Mouse (Mus musculus) heart, postnatal 4 days (tissue): ENCODE measurements around the gene Gbf1. TPM values are rescaled to one million over a fixed set of nuclear protein-coding genes. Genes with fewer than 3 reads are reported as not detected.
A peak's percentile ranks its signal among the peaks of the same experiment; 100 is the strongest.
"Not testable (repeated sequence)": the region's sequence is repeated elsewhere in the genome, so short reads cannot be mapped to it uniquely, and the experiment has no call there.

Source experiments
- DNase-seq: peaks from one replicate; pipeline ENCODE4 v3.0.0; 2021
- total RNA-seq, 2 experiments: library from RNA; stranded (reverse); gene quantifications; 2 replicates each; pipeline ENCODE4 v1.2.3; 2021

Gbf1 gene
- total RNA-seq, 2 experiments from 2014 or later, result 57.6 to 58.3 TPM

- peak; percentile 27 for DNase-seq
These were observed 4.6 kb upstream of the Gbf1 start, which contains the start of gene Pitx3 for GRCm38 (mm10) chr19:46147511-46148371. Pitx3 (minus strand) TSS chr19:46148326.

DNA sequence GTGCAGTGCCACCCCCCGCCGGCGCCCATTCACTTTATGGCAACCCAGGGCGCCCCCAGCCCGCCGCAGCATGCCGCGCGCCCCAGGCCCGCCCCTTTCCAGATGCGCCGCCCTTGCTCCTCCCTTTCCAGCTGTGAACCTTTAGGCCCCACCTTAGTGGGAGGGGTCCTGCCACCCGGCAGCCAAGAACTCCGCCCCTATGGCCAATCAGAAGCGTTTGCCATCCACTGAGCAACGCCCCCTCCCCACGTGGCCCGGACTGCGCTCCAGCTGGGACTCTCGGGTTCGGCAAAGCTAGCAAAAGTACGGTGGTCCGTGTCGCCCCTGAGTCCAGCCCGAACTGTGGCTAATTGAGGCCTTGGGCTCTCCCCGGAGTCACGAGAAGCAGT, 3.9 kb upstream of the Gbf1 start:
- DNase-seq, result peak; percentile 90

- DNase-seq, result no peak
These were observed 3.2 kb upstream of the Gbf1 start for GRCm38 (mm10) chr19:46149091-46149490.

- DNase-seq, result no peak
These were observed 13.6 kb downstream of the Gbf1 start for GRCm38 (mm10) chr19:46165950-46166349.

DNA sequence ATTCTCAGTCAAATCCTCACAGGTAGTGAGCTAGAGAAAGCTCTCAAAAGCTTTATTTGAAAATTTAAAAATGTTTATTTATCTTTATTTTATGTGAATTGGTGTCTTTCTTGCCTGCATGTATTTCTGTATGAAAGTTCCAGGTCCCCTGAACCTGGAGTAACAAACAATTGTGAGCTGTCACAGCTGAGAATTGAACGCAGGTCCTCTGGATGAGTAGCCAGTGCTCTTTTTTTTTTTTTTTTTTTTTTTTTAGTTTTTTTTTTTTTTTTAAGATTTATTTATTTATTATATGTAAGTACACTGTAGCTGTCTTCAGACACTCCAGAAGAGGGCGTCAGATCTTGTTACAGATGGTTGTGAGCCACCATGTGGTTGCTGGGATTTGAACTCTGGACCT, 14.9 kb downstream of the Gbf1 start:
- DNase-seq, result not testable (repeated sequence)

DNA sequence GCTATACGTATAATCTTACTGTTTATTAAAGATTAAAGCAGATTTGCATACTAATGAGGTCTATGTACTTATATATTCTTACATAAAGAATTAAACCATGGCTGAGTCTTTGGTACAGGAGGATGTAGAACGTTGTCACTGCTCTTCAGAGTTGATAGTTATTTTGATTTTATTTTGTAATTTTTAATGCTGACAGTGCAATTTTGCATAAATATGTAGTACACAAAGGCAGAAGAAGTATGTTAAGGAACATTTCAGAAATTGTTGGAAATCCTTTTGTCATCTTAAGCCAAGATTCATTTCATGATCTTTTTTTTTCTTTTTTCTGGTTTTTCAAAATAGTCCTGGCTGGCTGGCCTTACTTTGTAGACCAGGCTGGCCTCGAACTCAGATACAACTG, 17.1 kb downstream of the Gbf1 start:
- no peak for DNase-seq

DNA sequence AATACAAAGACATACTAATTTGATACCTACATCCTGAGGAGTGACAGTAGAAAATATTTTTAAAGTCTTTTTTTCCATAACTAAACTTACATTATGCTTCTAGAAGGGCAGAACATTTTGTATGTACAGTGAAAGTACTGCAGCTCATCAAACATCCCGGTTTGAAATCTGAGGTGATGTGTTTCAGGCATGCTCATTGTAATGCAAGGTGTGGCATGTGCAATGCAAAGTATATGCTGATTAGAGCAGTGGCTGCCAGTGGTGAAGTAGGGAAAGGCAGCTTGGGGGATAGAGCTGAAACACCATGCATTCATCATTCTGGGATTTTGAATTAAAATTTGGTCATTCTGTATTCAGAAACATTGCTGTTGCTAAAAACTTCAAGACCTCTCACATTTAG, 17.6 kb downstream of the Gbf1 start:
- DNase-seq, result no peak

- DNase-seq, result no peak
These were observed 20.2 kb downstream of the Gbf1 start for GRCm38 (mm10) chr19:46172541-46172940.

- DNase-seq, result no peak
These were observed 22.9 kb downstream of the Gbf1 start for GRCm38 (mm10) chr19:46175173-46175572.

DNA sequence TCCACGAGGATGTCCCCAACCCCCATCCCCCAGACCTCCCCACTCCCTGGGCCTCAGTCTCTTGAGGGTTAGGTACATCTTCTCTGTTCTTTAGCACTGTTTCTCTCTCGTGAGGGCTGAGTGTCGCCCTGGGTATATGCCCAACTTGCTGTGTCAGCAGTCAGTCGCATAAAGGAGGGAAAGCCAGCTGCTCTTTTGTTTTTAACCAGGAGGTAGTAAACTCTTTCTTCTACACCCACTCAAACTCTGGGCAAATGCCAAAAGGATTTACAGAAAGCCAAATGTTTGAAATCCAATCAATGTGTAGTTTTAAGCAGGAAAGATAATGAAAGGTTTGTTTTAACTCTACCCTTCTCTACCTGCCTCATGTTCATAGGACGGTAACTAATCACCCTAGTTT, 24.7 kb downstream of the Gbf1 start:
- DNase-seq, result no peak

DNA sequence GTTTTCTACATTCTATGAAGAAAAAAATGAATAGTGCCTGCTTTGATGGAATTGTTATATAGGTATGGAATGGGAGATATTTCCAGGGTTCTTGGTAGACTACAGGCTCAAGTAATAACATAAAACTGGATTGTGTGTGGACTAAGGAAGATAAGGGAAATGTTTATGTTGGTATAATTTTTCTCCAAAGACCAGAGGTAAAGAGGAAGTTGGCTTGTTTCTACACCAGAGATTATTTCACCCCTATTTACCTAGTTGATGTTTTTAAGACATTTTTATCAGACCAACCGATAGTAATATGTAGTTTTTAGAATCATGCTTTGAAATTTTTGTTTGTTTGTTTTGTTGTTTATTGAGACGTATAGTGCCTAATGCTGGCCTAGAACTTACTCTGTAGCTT, 28.0 kb downstream of the Gbf1 start:
- DNase-seq, result no peak

DNA sequence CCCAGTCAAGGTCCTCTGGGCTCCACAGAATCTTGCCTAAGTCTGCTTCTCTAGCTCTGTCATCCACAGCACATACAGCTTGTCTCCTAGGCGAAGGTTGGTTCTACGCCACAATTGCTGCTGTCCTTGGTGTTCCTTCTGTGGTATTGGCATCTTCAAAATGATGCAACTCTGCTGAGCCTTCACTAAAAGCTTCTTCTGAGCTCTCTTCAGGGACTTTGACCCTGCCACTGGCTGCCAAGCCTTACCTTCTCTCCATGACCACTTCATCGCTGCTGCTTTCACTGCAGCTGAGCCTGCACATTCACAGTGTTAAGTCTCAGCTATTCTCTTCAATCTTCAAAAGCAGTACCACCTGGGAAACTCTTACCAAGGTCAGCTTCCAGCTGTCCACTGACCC, 29.9 kb downstream of the Gbf1 start:
- no peak for DNase-seq

GRCm38 (mm10) chr19:46186611-46187010, 34.3 kb downstream of the Gbf1 start:
- DNase-seq, result peak; percentile 14

DNA sequence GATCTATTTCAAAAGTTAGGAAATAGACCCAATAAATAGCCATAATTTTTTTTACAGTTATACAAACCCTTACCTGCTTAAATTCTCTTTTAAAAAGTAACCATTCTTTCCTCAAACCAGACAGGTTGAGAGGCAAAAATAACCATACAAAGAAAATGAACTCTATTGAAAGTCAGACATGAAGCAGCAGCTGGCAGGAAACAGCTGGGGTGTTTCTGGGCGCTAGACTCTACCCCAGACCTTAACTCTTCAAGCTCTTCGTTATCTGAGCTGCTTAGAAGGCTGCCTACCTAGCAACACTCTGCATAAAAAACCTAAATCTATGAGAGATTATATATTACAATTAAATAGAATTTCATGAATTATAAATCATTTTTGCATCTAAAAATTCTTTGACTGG, 34.9 kb downstream of the Gbf1 start:
- no peak for DNase-seq

DNA sequence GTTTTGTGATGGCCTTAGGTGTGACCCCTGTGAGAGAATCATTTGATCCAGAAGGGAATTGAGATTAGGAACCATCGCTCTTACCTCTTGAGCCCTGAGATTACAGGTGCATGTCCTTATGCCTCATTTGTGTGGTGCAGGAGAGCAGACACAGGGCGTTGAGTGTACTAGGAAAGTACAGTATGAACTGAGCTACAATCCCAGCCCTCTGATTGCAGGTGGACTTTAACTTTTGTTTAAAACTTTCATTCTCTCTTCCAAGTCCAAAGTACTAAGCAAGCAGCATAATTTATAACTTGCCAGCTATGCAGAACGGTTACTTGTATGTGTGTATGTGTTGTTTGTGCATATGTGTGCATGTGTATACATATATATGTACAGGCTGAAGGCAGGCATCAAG, 46.0 kb downstream of the Gbf1 start:
- DNase-seq, result no peak

DNA sequence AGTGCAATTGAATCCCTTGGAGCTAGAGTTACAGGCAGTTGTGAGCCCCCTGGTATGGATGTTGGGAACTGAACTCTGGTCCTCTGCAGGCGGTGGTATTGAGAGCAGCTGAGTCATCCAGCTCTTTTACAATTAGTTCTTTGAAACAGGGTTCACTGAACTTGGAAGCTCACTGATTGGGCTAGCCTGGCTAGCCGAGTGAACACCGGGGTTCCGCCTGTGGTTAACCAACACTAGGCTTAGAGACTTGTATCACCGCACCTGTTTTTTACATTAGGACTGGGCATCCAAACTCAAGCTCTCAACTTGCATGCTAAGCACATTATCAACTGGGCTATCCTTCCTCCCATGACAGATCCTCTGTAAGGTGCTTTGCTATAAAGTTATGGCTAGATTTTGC, 46.6 kb downstream of the Gbf1 start:
- no peak for DNase-seq

DNA sequence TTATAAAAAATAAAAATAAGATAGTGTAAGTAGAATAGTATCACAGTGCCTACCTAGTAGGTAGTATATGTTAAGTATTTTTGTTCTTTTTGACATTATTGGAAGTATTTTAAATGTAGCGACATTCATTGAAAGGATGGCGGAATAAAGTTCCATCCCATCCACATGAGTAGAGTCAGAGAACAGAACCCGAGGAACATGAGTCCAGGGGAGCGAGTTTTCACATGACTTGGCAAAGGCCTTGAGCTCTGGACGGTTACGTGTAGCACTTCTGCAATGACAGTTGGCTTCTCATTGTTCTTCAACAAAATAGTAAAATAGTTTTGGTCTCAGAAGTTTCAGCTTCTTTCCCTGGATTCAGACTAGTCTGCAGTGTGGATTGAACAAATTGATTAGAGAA, 51.9 kb downstream of the Gbf1 start:
- no peak for DNase-seq

GRCm38 (mm10) chr19:46205680-46206079, 53.4 kb downstream of the Gbf1 start:
- DNase-seq, result no peak

- DNase-seq, result no peak
These were observed 58.6 kb downstream of the Gbf1 start for GRCm38 (mm10) chr19:46210951-46211350.

DNA sequence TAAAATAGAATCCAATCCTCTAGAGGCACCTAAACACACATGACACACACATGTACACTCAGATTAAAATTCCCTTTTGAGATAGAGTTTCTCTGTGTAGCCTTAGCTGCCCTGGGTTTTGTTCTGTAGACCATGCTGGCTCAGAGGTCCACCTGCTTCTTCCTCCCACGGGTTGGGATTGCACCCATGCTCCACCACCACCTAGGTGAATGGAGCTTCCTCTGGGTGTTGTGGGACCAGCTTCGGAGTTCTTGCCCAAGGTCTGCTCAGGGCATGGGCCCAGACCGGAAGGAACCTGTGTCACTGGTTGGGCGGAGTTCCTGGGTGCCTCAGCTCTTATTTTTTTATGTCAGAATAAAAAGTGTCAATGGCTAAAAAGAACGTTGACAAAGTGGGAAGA, 62.2 kb downstream of the Gbf1 start:
- DNase-seq, result no peak

DNA sequence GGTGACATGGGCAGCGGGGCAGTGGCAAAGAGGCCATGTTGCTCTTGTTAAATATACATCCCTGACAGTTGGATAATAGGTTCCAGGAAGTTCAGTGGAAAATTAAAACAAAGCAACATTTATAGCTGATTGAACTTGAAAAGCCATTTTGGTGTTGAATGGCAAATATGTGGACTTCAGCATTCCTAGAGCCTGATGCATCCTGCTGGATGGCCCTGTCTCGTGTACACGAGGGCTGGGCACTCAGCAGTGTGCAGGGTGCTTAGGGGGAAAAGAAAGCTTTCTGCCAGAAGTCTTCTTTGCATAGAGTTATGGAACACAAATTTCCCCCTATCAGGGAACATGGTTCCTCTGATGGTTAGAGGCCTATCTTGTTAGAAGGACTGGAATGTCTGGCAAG, 63.1 kb downstream of the Gbf1 start:
- DNase-seq, result peak; percentile 16

- DNase-seq, result no peak
These were observed 64.4 kb downstream of the Gbf1 start for GRCm38 (mm10) chr19:46216716-46217115.

DNA sequence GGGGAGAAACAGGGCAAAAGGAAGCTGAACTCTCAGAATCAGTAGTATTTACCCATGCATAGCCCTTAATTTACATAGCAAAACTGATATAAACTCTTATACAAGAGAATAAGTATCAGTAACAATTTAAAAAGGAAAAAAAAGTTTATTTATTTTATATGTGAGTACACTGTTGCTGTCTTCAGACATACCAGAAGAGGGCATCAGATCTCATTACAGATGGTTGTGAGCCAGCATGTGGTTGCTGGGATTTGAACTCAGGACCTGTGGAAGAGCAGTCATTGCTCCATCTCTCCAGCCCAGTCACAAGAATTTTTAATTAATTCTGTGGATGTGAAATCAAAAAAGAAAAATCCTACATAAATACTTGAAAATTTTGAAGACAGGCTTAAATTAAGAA, 65.0 kb downstream of the Gbf1 start:
- DNase-seq, result not testable (repeated sequence)

GRCm38 (mm10) chr19:46220116-46220515, 67.8 kb downstream of the Gbf1 start:
- DNase-seq, result no peak

GRCm38 (mm10) chr19:46223118-46223517, 70.8 kb downstream of the Gbf1 start:
- DNase-seq, result no peak
